Mouse (Mus musculus) urinary bladder, adult 2 months (tissue): Measurements from ENCODE around the gene Olfr748. TPM values are rescaled to one million over a fixed set of nuclear protein-coding genes. Genes with fewer than 3 reads are reported as not detected.
"Not testable (repeated sequence)": the region's sequence is repeated elsewhere in the genome, so short reads cannot be mapped to it uniquely, and the experiment has no call there.

Experiments used
- DNase-seq: peaks from one replicate; pipeline ENCODE4 v3.0.0; 2022; ENCODE audit warnings: low spot score
- polyA plus RNA-seq: library from polyadenylated mRNA; depleted of rRNA; stranded (reverse); fragments of >200 nt; gene quantifications from 2 replicates; pipeline ENCODE4 v1.2.3, GENCODE M21; 2012; rRNA removed

The Olfr748 gene
- not detected in 2 replicates for polyA plus RNA-seq

- DNase-seq: no peak
Observed at GRCm38 (mm10) chr14:50707073-50707472, at the start of gene Olfr748. Gene Olfr748 (plus strand): TSS chr14:50707373.

- no peak for DNase-seq
Observed at GRCm38 (mm10) chr14:50693106-50693505, 14.1 kb upstream of the Olfr748 start, which contains the start of gene Olfr747. Gene Olfr747 (minus strand): TSS chr14:50693206.

GRCm38 (mm10) chr14:50719875-50720274 is 12.7 kb downstream of the Olfr748 start:
- not testable (repeated sequence) for DNase-seq

GRCm38 (mm10) chr14:50722371-50722770 is 15.2 kb downstream of the Olfr748 start:
- not testable (repeated sequence) for DNase-seq

GRCm38 (mm10) chr14:50740334-50740733 is 33.2 kb downstream of the Olfr748 start:
- DNase-seq: no peak

GRCm38 (mm10) chr14:50741584-50741983 is 34.4 kb downstream of the Olfr748 start:
- DNase-seq: no peak

GRCm38 (mm10) chr14:50744994-50745393 is 37.8 kb downstream of the Olfr748 start, which contains the start of gene Olfr749:
Gene Olfr749 (minus strand): TSS chr14:50745094.
- DNase-seq: no peak

GRCm38 (mm10) chr14:50758416-50759085 is 51.4 kb downstream of the Olfr748 start:
- DNase-seq: no peak

Other genes starting within 250 kb of the Olfr748 start
- gene Olfr741, start 234.6 kb upstream of the Olfr748 start, polyA plus RNA-seq: not detected in 2 replicates
- gene Olfr742, start 203.8 kb upstream of the Olfr748 start, polyA plus RNA-seq: not detected in 2 replicates
- gene Olfr743, start 185.5 kb upstream of the Olfr748 start, polyA plus RNA-seq: not detected in 2 replicates
- gene Olfr744, start 92.5 kb upstream of the Olfr748 start, polyA plus RNA-seq: not detected in 2 replicates
- not detected in 2 replicates for gene Olfr745, start 68.0 kb upstream of the Olfr748 start, polyA plus RNA-seq
- not detected in 2 replicates for gene Olfr746, start 60.3 kb upstream of the Olfr748 start, polyA plus RNA-seq
- not detected in 2 replicates for gene Olfr747, start 14.2 kb upstream of the Olfr748 start, polyA plus RNA-seq
- not detected in 2 replicates for gene Olfr749, start 37.7 kb downstream of the Olfr748 start, polyA plus RNA-seq
- 46.3 and 58.6 TPM in 2 replicates for gene Ttc5, start 78.1 kb downstream of the Olfr748 start, polyA plus RNA-seq
- gene Ccnb1ip1, start 100.4 kb downstream of the Olfr748 start, polyA plus RNA-seq: not detected in 2 replicates
- gene Parp2, start 100.5 kb downstream of the Olfr748 start, polyA plus RNA-seq: 55.8 and 64.0 TPM in 2 replicates
- 25.3 and 29.5 TPM in 2 replicates for gene Tep1, start 163.2 kb downstream of the Olfr748 start, polyA plus RNA-seq
- gene Klhl33, start 190.1 kb downstream of the Olfr748 start, polyA plus RNA-seq: 1.7 and 2.5 TPM in 2 replicates
- gene Osgep, start 217.5 kb downstream of the Olfr748 start, polyA plus RNA-seq: 75.6 and 84.0 TPM in 2 replicates
- gene Apex1, start 217.6 kb downstream of the Olfr748 start, polyA plus RNA-seq: 56.6 and 59.1 TPM in 2 replicates
- gene Pip4p1, start 223.5 kb downstream of the Olfr748 start, polyA plus RNA-seq: 79.4 and 104 TPM in 2 replicates
- 49.9 and 64.9 TPM in 2 replicates for gene Pnp, start 223.7 kb downstream of the Olfr748 start, polyA plus RNA-seq
- 45.7 and 54.1 TPM in 2 replicates for gene Gm49342, start 237.1 kb downstream of the Olfr748 start, polyA plus RNA-seq
- 2.6 and 3.7 TPM in 2 replicates for gene Pnp2, start 248.6 kb downstream of the Olfr748 start, polyA plus RNA-seq